Mouse (Mus musculus) neutrophil, adult 83 days (primary cell): ENCODE measurements around the gene Gm4187. TPM values are rescaled to one million over a fixed set of nuclear protein-coding genes. Genes with fewer than 3 reads are reported as not detected.

Source experiments
- total RNA-seq, 2 experiments: library from RNA; stranded (reverse); gene quantifications; one replicate each; pipeline ENCODE4 v1.2.4; 2023

The Gm4187 gene
- total RNA-seq: not detected

DNA sequence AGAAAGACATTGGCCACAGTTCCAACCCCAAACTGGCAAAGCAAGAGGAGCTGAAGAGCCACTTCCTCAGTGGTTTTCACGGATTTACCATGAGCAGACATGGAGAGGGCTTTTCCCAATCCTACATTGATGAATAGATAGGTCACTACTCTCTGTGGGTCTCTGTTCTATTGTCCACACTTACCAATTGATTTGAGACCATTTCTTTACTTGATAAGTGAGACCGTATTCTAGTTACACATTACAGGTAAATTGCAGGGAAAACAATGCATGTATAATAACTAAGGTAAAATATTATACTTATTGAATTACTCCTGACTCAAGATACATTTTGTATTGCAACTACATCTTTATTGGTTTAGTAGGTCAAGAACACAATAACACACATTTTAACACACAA lies at the start of gene Gm4187:
Gm4187 (minus strand) TSS at position 101 of the 400 bp plus-strand sequence.

GRCm38 (mm10) chr7:22370939-22371338 lies 41.4 kb upstream of the Gm4187 start, which contains the start of gene Gm8660:
Gene Gm8660 (minus strand): TSS chr7:22371039.

Other genes starting within 250 kb of the Gm4187 start
- not detected for gene Gm16451, start 211.5 kb downstream of the Gm4187 start, total RNA-seq
- gene Gm10666, start 195.0 kb downstream of the Gm4187 start, total RNA-seq: not detected
- not detected for gene Vmn1r142, start 165.7 kb downstream of the Gm4187 start, total RNA-seq
- not detected for gene Vmn1r143, start 140.3 kb downstream of the Gm4187 start, total RNA-seq
- not detected for gene Gm8653, start 128.5 kb downstream of the Gm4187 start, total RNA-seq
- not detected for gene Gm8453, start 100.2 kb downstream of the Gm4187 start, total RNA-seq
- gene Gm8660, start 41.3 kb upstream of the Gm4187 start, total RNA-seq: not detected
- not detected for gene Vmn1r148, start 83.9 kb upstream of the Gm4187 start, total RNA-seq
- not detected for gene Vmn1r149, start 108.5 kb upstream of the Gm4187 start, total RNA-seq
- not detected for gene Gm10665, start 134.4 kb upstream of the Gm4187 start, total RNA-seq
- gene Vmn1r151, start 170.0 kb upstream of the Gm4187 start, total RNA-seq: not detected
- not detected for gene Vmn1r152, start 193.2 kb upstream of the Gm4187 start, total RNA-seq
- gene Gm8677, start 205.2 kb upstream of the Gm4187 start, total RNA-seq: not detected
- not detected for gene Gm4201, start 235.6 kb upstream of the Gm4187 start, total RNA-seq